Mouse (Mus musculus) neural tube, embryonic 13.5 days (tissue): ENCODE results near the gene Krtap2-4. TPM values are rescaled to one million over a fixed set of nuclear protein-coding genes. Genes with fewer than 3 reads are reported as not detected.
"Not testable (repeated sequence)": the region's sequence is repeated elsewhere in the genome, so short reads cannot be mapped to it uniquely, and the experiment has no call there.

Experiments
- ATAC-seq: fragments of 200-750 bp; cut with Nextera tagmentation; 2 replicates; pipeline ENCODE4 v1.8.0; 2017; ENCODE audit warnings: low read depth, mild to moderate bottlenecking, moderate TSS enrichment, moderate library complexity
- H3K27ac ChIP-seq: fragments of 300-500 bp; sonication (generic); replicated peaks from 2 replicates; pipeline ENCODE4 v1.5.1; 2015; ENCODE audit warnings: moderate library complexity, mild to moderate bottlenecking, inconsistent platforms
- H3K27me3 ChIP-seq: fragments of 300-500 bp; sonication (generic); 2 replicates; pipeline ENCODE4 v1.6.1; 2015; ENCODE audit warnings: mild to moderate bottlenecking, inconsistent platforms
- H3K36me3 ChIP-seq: fragments of 300-500 bp; sonication (generic); 2 replicates; pipeline ENCODE4 v1.6.1; 2015; ENCODE audit warnings: mild to moderate bottlenecking, inconsistent platforms
- H3K4me1 ChIP-seq: fragments of 300-500 bp; sonication (generic); replicated peaks from 2 replicates; pipeline ENCODE4 v1.6.1; 2015; ENCODE audit warnings: inconsistent platforms
- H3K4me2 ChIP-seq: fragments of 300-500 bp; sonication (generic); 2 replicates; pipeline ENCODE4 v1.6.1; 2015; ENCODE audit warnings: inconsistent platforms, mild to moderate bottlenecking, moderate library complexity
- H3K4me3 ChIP-seq: fragments of 300-500 bp; sonication (generic); 2 replicates; pipeline ENCODE4 v1.5.1; 2015; ENCODE audit warnings: mild to moderate bottlenecking, inconsistent platforms
- H3K9ac ChIP-seq: fragments of 300-500 bp; sonication (generic); 2 replicates; pipeline ENCODE4 v1.6.1; 2015; ENCODE audit warnings: moderate library complexity, mild to moderate bottlenecking, inconsistent platforms
- H3K9me3 ChIP-seq: fragments of 300-500 bp; sonication (generic); 2 replicates; pipeline ENCODE4 v1.6.1; 2016; ENCODE audit warnings: inconsistent platforms
- WGBS: fragments of 180-500 bp; shearing (Covaris S2); methylation state at CpG from one replicate; pipeline ENCODE4 v1.1.7; 2015; 5-methylcytosine and 5-hydroxymethylcytosine counted together
- polyA plus RNA-seq: library from polyadenylated mRNA; unstranded; fragments of >200 nt; fragmentation: Nextera tagmentation; extraction: Ambion mirVana; gene quantifications from 2 replicates; pipeline ENCODE4 v1.2.1, GENCODE M21; 2015

Krtap2-4 gene
- polyA plus RNA-seq, 1 experiment from 2014 or later = not detected

DNA sequence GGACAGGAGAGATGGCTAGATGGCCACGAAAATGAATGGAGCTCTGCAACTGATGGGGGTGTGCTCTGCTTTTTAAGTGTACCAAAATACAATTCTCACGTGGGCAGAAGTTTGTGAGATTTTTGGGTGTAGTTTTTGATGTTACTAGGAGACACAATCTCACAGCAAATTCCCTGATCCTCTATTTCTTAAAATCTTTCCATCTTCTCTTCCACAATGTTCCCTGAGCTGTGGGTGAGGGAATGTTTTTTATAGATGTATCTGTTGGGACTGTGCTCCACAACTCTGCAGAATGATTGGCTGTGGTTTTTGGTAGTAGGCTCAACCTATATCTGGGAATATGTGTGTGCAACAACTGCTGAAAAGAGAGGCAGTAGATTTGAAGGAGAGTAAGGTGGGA is 18.6 kb upstream of the Krtap2-4 start:
- Histone ChIP-seq H3K27me3 (no peaks in the 10 kb centered on the region), H3K36me3 (no peaks in the 10 kb centered on the region), H3K4me3 (no peak overlapping the region), H3K27ac (no peak overlapping the region), H3K9ac (no peak overlapping the region), H3K9me3 (no peaks in the 10 kb centered on the region), H3K4me2 (no peak overlapping the region), H3K4me1 (no peaks in the 10 kb centered on the region)
- no peak for ATAC-seq
- WGBS = 79% methylated on average over 2 of the region's 2 CpGs

DNA sequence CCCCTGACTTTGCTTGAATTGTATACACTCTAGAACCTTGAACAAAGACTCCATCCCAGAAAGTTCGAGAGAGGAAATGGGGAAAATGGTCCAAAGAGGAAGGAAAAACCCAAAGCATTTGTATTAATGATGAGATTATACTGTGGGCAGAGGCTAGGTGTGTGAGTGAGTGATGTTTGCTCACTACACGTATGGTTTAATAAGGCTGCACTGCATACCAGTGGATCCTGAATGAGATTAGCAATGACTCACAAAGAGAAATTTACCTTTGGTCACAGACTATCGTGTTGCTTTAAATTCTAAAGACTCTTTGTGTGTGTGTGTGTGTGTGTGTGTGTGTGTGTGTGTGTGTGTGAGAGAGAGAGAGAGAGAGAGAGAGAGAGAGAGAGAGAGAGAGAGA is 16.2 kb upstream of the Krtap2-4 start:
- H3K27ac ChIP-seq = no peak overlapping the region
- H3K9me3 ChIP-seq = no peaks in the 10 kb centered on the region
- no peaks in the 10 kb centered on the region for H3K27me3 ChIP-seq
- H3K4me2 ChIP-seq = no peak overlapping the region
- no peak for ATAC-seq
- no peaks in the 10 kb centered on the region for H3K4me1 ChIP-seq
- H3K36me3 ChIP-seq = no peaks in the 10 kb centered on the region
- H3K9ac ChIP-seq = no peak overlapping the region
- H3K4me3 ChIP-seq = no peak overlapping the region
- WGBS = 82% methylated on average over 3 of the region's 3 CpGs

DNA sequence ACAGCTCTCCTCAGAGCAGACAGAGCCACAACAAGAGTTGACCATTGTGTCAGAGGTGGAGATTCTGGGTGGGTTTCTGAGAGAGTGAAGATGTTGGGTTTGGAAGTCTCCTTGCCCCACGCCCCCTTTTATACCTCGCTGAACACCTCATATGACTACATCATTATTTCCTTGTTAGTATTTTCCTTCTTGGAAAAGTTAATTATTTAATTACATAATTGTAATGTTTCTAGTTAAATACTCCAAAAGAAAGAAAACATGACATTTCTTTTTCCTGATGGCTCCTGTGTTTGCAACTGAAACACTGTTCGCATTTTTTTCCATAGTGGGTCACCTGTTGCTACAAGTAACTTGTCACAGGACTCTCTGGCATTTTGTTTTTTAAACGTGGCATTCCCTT is 13.5 kb upstream of the Krtap2-4 start, which contains the start of gene Krtap4-1:
Gene Krtap4-1, minus strand, starts transcription at position 101 of the 400 bp plus-strand sequence.
- no peaks in the 10 kb centered on the region for H3K4me1 ChIP-seq
- H3K27me3 ChIP-seq = no peaks in the 10 kb centered on the region
- WGBS = 86% methylated on average over 4 of the region's 4 CpGs
- no peak within 1 kb of the TSS for H3K9ac ChIP-seq
- H3K4me3 ChIP-seq = no peak within 1 kb of the TSS
- ATAC-seq = no peak
- no peak within 1 kb of the TSS for H3K4me2 ChIP-seq
- no peaks in the 10 kb centered on the region for H3K9me3 ChIP-seq
- H3K36me3 ChIP-seq = no peaks in the 10 kb centered on the region
- H3K27ac ChIP-seq = no peak within 1 kb of the TSS

DNA sequence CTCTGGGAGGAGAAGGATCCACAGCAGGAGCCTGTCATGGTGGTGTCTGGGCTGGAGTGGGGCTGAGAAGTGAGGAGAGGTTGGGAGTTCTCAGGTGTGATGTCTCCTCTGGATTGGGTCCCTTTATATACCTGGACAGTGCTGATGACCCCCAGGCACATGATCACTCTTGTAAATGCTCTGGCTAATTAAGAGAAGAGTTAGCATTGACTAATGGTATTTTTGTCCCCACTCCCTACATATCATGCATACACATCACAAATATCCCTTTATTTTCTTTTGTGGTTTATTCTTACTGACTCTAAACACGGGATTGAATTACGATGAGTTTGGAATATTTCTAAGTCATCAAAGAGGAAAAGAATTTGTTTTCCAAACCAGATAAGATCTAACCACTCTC is 5.7 kb upstream of the Krtap2-4 start, which contains the start of gene Gm11562:
Gene Gm11562, minus strand, starts transcription at position 101 of the 400 bp plus-strand sequence.
- no peaks in the 10 kb centered on the region for H3K27me3 ChIP-seq
- no peak within 1 kb of the TSS for H3K4me3 ChIP-seq
- no peaks in the 10 kb centered on the region for H3K4me1 ChIP-seq
- no peak within 1 kb of the TSS for H3K27ac ChIP-seq
- 91% methylated on average over 2 of the region's 2 CpGs for WGBS
- no peak within 1 kb of the TSS for H3K9ac ChIP-seq
- H3K9me3 ChIP-seq = no peaks in the 10 kb centered on the region
- no peaks in the 10 kb centered on the region for H3K36me3 ChIP-seq
- H3K4me2 ChIP-seq = no peak within 1 kb of the TSS
- no peak for ATAC-seq

DNA sequence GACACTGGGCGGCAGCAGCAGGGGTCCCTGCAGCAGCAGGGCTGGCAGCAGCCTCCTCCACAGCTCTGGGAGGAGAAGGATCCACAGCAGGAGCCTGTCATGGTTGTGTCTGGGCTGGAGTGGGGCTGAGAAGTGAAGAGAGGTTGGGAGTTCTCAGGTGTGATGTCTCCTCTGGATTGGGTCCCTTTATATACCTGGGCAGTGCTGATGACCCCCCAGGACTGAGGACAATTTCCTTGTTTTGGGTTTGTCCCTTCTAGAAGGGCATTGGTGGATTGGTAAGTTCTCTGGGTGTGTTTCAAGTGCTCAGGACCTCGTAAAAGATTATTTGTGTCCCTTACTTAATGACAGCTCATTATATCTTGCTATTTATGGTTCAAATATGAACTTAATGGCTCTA is 4.6 kb downstream of the Krtap2-4 start, which contains the start of gene Gm11937:
Gene Gm11937, minus strand, starts transcription at position 101 of the 400 bp plus-strand sequence.
- H3K9ac ChIP-seq, H3K27me3 ChIP-seq, H3K4me1 ChIP-seq, H3K27ac ChIP-seq, H3K4me2 ChIP-seq, ATAC-seq, H3K9me3 ChIP-seq, H3K4me3 ChIP-seq, H3K36me3 ChIP-seq: not testable (repeated sequence)
- 50% methylated on average over 1 of the region's 2 CpGs for WGBS

DNA sequence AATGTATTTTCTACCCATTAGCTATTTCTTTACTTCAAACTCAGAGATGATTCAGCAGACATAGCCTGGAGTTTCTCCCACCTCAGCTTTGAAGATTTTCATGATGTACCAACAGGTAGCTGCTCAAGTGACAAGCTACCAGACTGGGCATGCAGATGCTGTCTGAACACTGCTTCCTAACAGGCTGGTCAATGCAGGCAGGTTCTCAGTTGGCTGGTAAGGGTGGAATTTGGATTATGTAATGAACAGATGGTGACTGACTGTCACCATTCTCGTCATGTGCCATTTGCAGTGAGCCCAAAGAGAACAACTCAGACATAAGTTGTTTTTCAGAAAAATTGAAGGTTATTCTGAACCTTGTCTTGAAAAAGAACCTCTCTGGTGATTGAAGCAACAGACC is 5.5 kb downstream of the Krtap2-4 start:
- WGBS = 64% methylated on average over 1 of the region's 1 CpGs

DNA sequence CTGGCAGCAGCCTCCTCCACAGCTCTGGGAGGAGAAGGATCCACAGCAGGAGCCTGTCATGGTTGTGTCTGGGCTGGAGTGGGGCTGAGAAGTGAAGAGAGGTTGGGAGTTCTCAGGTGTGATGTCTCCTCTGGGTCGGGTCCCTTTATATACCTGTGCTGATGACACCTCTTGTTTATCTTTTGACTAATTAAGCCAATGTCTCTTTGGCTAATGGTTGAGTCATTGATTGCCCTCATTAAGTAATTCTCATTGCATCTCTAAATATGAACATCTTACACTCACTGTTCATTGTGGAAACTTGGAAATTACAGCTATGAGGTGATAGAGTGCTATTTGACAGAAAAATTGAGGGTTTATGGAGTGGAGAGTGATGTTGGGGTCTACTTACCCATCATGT is 11.4 kb downstream of the Krtap2-4 start, which contains the start of gene Gm11938:
Gene Gm11938, minus strand, starts transcription at position 101 of the 400 bp plus-strand sequence.
- H3K4me1 ChIP-seq, H3K9me3 ChIP-seq, ATAC-seq, H3K9ac ChIP-seq, H3K36me3 ChIP-seq, H3K27ac ChIP-seq, H3K4me2 ChIP-seq, H3K4me3 ChIP-seq, H3K27me3 ChIP-seq: not testable (repeated sequence)
- WGBS = 53% methylated on average over 1 of the region's 1 CpGs

More for the DNA sequence above, 5.5 kb downstream of the Krtap2-4 start:
- Histone ChIP-seq H3K4me1 (no peaks in the 10 kb centered on the region), H3K36me3 (no peaks in the 10 kb centered on the region), H3K9ac (no peak overlapping the region), H3K9me3 (no peaks in the 10 kb centered on the region), H3K4me2 (no peak overlapping the region), H3K27me3 (no peaks in the 10 kb centered on the region), H3K4me3 (no peak overlapping the region), H3K27ac (no peak overlapping the region)
- ATAC-seq = no peak

DNA sequence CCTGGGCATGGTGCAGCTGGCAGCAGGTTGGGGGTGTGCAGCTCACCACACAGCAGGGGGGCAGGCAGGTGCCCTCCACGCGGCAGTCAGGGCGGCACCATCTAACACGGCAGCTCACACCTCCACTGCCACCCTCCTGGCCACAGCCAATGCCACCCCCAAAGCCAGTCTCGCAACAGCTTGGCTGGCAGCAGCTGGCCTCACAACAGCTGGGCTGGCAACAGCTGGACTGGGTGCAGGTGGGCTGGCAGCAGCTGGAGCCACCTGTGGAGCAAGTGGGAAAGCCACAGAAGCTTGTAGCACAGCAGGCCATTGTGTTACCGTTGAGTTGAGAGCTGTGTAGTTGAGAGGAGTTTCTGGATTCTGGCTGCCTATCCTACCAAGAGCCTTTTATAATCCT is 16.9 kb downstream of the Krtap2-4 start, which contains the start of gene Krtap9-3:
Gene Krtap9-3, minus strand, starts transcription at position 364 of the 400 bp plus-strand sequence.
- not testable (repeated sequence) for H3K27me3 ChIP-seq, H3K36me3 ChIP-seq, ATAC-seq, H3K9ac ChIP-seq, H3K4me1 ChIP-seq, H3K27ac ChIP-seq, H3K4me3 ChIP-seq, H3K9me3 ChIP-seq, H3K4me2 ChIP-seq
- 81% methylated on average over 6 of the region's 6 CpGs for WGBS

DNA sequence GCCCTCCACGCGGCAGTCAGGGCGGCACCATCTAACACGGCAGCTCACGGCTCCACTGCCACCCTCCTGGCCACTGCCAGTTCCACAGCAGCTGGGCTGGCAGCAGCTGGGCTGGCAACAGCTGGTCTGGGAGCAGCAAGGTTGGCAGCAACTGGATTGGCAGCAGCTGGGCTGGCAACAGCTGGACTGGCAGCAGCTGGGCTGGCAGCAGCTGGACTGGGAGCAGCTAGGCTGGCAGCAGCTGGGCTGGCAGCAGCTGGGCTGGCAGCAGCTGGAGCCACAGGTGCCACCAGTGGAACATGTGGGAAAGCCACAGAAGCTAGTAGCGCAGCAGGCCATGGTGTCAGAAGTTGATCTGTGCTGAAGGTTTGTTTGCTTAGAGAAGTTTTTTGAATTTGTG is 23.7 kb downstream of the Krtap2-4 start, which contains the start of gene Krtap1-3:
Gene Krtap1-3, minus strand, starts transcription at position 359 of the 400 bp plus-strand sequence.
- H3K27me3 ChIP-seq = no peaks in the 10 kb centered on the region
- H3K27ac ChIP-seq = no peak within 1 kb of the TSS
- no peaks in the 10 kb centered on the region for H3K36me3 ChIP-seq
- ATAC-seq = no peak
- H3K4me2 ChIP-seq = no peak within 1 kb of the TSS
- no peaks in the 10 kb centered on the region for H3K4me1 ChIP-seq
- WGBS = 91% methylated on average over 6 of the region's 6 CpGs
- no peaks in the 10 kb centered on the region for H3K9me3 ChIP-seq
- no peak within 1 kb of the TSS for H3K9ac ChIP-seq
- no peak within 1 kb of the TSS for H3K4me3 ChIP-seq

DNA sequence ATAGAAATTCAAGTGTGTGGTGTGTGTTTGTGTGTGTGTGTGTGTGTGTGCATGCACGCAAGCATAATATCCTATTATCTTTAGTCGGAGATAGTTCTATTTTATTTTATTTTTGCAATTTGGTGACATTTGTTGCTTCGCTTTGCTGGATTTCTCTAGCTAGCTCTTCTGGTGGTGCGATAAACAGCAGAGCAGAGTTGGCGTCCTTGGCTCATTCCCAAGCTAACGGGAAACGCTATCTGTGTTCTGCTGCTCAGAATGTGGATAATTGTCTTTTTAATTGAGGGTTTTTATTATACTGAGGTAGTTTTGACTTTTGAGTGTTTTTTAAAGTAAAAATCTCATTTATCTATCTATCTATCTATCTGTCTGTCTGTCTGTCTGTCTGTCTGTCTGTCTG is 29.6 kb downstream of the Krtap2-4 start:
- Histone ChIP-seq H3K27ac (no peak overlapping the region), H3K36me3 (no peaks in the 10 kb centered on the region), H3K27me3 (no peaks in the 10 kb centered on the region), H3K4me3 (no peak overlapping the region), H3K9me3 (no peaks in the 10 kb centered on the region), H3K4me1 (no peaks in the 10 kb centered on the region), H3K9ac (no peak overlapping the region), H3K4me2 (no peak overlapping the region)
- WGBS = 88% methylated on average over 7 of the region's 7 CpGs
- no peak for ATAC-seq

DNA sequence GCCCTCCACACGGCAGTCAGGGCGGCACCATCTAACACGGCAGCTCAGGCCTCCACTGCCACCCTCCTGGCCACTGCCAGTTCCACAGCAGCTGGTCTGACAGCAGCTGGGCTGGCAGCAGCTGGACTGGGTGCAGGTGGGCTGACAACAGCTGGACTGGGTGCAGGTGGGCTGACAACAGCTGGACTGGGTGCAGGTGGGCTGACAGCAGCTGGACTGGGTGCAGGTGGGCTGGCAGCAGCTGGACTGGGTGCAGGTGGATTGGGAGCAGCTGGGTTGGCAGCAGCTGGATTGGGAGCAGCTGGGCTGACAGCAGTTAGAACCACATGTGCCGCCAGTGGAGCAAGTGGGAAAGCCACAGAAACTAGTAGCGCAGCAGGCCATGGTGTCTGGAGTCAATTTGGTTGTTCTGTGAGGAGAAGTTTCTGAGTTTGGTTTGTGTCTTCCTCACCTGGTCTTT is 31.4 kb downstream of the Krtap2-4 start, which contains the start of gene Krtap1-4:
Gene Krtap1-4, minus strand, starts transcription at position 410 of the 460 bp plus-strand sequence.
- H3K9ac ChIP-seq = no peak within 1 kb of the TSS
- no peak within 1 kb of the TSS for H3K4me3 ChIP-seq
- H3K9me3 ChIP-seq = no peaks in the 10 kb centered on the region
- WGBS = 86% methylated on average over 5 of the region's 5 CpGs
- no peaks in the 10 kb centered on the region for H3K4me1 ChIP-seq
- no peak for ATAC-seq
- no peaks in the 10 kb centered on the region for H3K36me3 ChIP-seq
- H3K27ac ChIP-seq = no peak within 1 kb of the TSS
- H3K4me2 ChIP-seq = no peak within 1 kb of the TSS
- H3K27me3 ChIP-seq = no peaks in the 10 kb centered on the region

DNA sequence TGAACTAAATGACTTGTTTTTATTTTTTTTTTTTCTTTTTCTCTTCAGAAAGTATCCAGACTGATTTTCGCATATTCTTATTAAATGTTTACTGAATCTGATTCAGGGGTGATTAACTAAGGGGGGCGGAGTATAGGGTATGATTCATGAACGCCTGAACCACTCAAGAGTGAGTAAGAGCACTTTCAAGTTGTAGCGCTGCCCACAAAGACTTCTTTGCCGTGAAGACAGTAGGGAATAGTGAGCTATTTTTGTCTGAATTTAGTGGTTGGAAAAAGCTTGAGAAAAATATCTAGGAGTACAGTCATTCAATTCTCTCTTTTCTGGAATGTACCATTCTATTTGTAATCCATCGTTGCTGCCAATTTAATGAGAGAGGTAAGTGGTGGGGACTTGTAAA is 33.1 kb downstream of the Krtap2-4 start:
- H3K9ac ChIP-seq = no peak overlapping the region
- H3K9me3 ChIP-seq = no peaks in the 10 kb centered on the region
- no peaks in the 10 kb centered on the region for H3K36me3 ChIP-seq
- no peak overlapping the region for H3K27ac ChIP-seq
- H3K4me3 ChIP-seq = no peak overlapping the region
- no peak overlapping the region for H3K4me2 ChIP-seq
- H3K4me1 ChIP-seq = no peaks in the 10 kb centered on the region
- H3K27me3 ChIP-seq = no peaks in the 10 kb centered on the region
- WGBS = 86% methylated on average over 6 of the region's 6 CpGs
- ATAC-seq = no peak

DNA sequence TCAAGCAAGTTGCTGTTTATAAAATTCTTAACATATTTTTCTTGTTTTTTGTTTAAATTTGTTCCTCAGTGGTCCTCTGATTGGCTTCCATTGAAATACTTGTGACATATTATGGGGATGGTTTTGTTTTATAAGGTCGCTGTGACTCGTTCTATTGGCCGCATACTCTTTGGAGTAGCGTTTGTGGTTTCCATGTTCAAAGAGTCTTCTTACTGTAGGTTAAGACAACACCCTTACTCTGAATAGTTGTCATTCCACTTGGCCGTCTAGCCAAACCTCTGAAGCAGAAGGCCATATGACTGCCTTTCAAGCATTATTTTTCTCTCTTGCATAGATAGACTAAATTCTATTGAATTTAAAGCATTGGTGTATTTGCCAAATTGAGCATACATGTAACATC is 33.6 kb downstream of the Krtap2-4 start:
- ATAC-seq = no peak
- no peak overlapping the region for H3K4me2 ChIP-seq
- 93% methylated on average over 5 of the region's 5 CpGs for WGBS
- H3K27ac ChIP-seq = no peak overlapping the region
- no peak overlapping the region for H3K9ac ChIP-seq
- no peaks in the 10 kb centered on the region for H3K4me1 ChIP-seq
- H3K4me3 ChIP-seq = no peak overlapping the region
- H3K27me3 ChIP-seq = no peaks in the 10 kb centered on the region
- H3K36me3 ChIP-seq = no peaks in the 10 kb centered on the region
- H3K9me3 ChIP-seq = no peaks in the 10 kb centered on the region
